Mouse (Mus musculus): ENCODE results near the gene Mrfap1.

- no peak for TF ChIP-seq CTCF (IDR thresholded peaks at IDR 0.05; ENCODE audit: insufficient read depth, low read depth, low read length)
- no peak for TF ChIP-seq POLR2A (IDR thresholded peaks at IDR 0.05; ENCODE audit: insufficient read depth, low read depth, low read length)
These were observed 10.5 kb upstream of the Mrfap1 start for GRCm38 (mm10) chr5:36807106-36807505.
